Mouse (Mus musculus) forebrain, embryonic 13.5 days (tissue): Measurements from ENCODE around the gene Ifitm5. TPM values are rescaled to one million over a fixed set of nuclear protein-coding genes. Genes with fewer than 3 reads are reported as not detected.

Experiments used
- ATAC-seq: fragments of 200-750 bp; cut with Nextera tagmentation; 2 replicates; pipeline ENCODE4 v1.8.0; 2017
- H3K27ac ChIP-seq: fragments of 300-500 bp; sonication (generic); 2 replicates; pipeline ENCODE4 v1.5.1; 2015; ENCODE audit warnings: inconsistent platforms, mild to moderate bottlenecking, moderate library complexity
- H3K27me3 ChIP-seq: fragments of 300-500 bp; sonication (generic); 2 replicates; pipeline ENCODE4 v1.6.1; 2015; ENCODE audit warnings: mild to moderate bottlenecking, inconsistent platforms
- H3K36me3 ChIP-seq: fragments of 300-500 bp; sonication (generic); 2 replicates; pipeline ENCODE4 v1.6.1; 2015; ENCODE audit warnings: mild to moderate bottlenecking, inconsistent platforms; ENCODE audit not compliant: poor library complexity, severe bottlenecking
- H3K4me1 ChIP-seq: fragments of 300-500 bp; sonication (generic); 2 replicates; pipeline ENCODE4 v1.6.1; 2015; ENCODE audit warnings: inconsistent platforms
- H3K4me2 ChIP-seq: fragments of 300-500 bp; sonication (generic); 2 replicates; pipeline ENCODE4 v1.6.1; 2015; ENCODE audit warnings: inconsistent platforms, mild to moderate bottlenecking, moderate library complexity
- H3K4me3 ChIP-seq: fragments of 300-500 bp; sonication (generic); 2 replicates; pipeline ENCODE4 v1.5.1; 2015; ENCODE audit warnings: mild to moderate bottlenecking, inconsistent platforms
- H3K9ac ChIP-seq: fragments of 300-500 bp; sonication (generic); 2 replicates; pipeline ENCODE4 v1.6.1; 2015; ENCODE audit warnings: mild to moderate bottlenecking, inconsistent platforms
- H3K9me3 ChIP-seq: fragments of 300-500 bp; sonication (generic); replicated peaks from 2 replicates; pipeline ENCODE4 v1.6.1; 2016; ENCODE audit warnings: inconsistent platforms
- WGBS: fragments of 180-500 bp; shearing (Covaris S2); methylation state at CpG from one replicate; pipeline ENCODE4 v1.1.7; 2015; 5-methylcytosine and 5-hydroxymethylcytosine counted together
- polyA plus RNA-seq: library from polyadenylated mRNA; unstranded; fragments of >200 nt; fragmentation: Nextera tagmentation; extraction: Ambion mirVana; gene quantifications from 2 replicates; pipeline ENCODE4 v1.2.1, GENCODE M21; 2015

The Ifitm5 gene
- polyA plus RNA-seq, 1 experiment from 2014 or later: 0.45 TPM

- no peak overlapping the region for H3K4me2 ChIP-seq
- ATAC-seq: no peak
- no peaks in the 10 kb centered on the region for H3K9me3 ChIP-seq
- no peak overlapping the region for H3K4me3 ChIP-seq
- no peaks in the 10 kb centered on the region for H3K27me3 ChIP-seq
- no peak overlapping the region for H3K9ac ChIP-seq
- peaks cover 19% of the 10 kb centered on the region; the same call in 1 of the 2 replicates for H3K36me3 ChIP-seq
- peaks cover 10% of the 10 kb centered on the region for H3K4me1 ChIP-seq
- 89% methylated on average over 8 of the region's 8 CpGs for WGBS
- H3K27ac ChIP-seq: no peak overlapping the region
These were observed 1.9 kb downstream of the Ifitm5 start for GRCm38 (mm10) chr7:140948161-140948560.

GRCm38 (mm10) chr7:140946980-140947379 lies 3.1 kb downstream of the Ifitm5 start:
- Histone ChIP-seq H3K4me3 (no peak overlapping the region), H3K36me3 (peaks cover 19% of the 10 kb centered on the region; the same call in 1 of the 2 replicates), H3K9me3 (no peaks in the 10 kb centered on the region), H3K27me3 (no peaks in the 10 kb centered on the region), H3K27ac (no peak overlapping the region), H3K9ac (no peak overlapping the region), H3K4me2 (no peak overlapping the region), H3K4me1 (peaks cover 15% of the 10 kb centered on the region)
- WGBS: 81% methylated on average over 7 of the region's 7 CpGs
- no peak for ATAC-seq

- Histone ChIP-seq H3K4me3 (no peak overlapping the region), H3K36me3 (peaks cover 19% of the 10 kb centered on the region; the same call in 1 of the 2 replicates), H3K4me1 (peaks cover 20% of the 10 kb centered on the region), H3K27ac (no peak overlapping the region), H3K9ac (no peak overlapping the region), H3K4me2 (no peak overlapping the region), H3K27me3 (no peaks in the 10 kb centered on the region), H3K9me3 (no peaks in the 10 kb centered on the region)
- WGBS: 92% methylated on average over 10 of the region's 10 CpGs
- no peak for ATAC-seq
These were observed 3.8 kb downstream of the Ifitm5 start for GRCm38 (mm10) chr7:140946311-140946710.

DNA sequence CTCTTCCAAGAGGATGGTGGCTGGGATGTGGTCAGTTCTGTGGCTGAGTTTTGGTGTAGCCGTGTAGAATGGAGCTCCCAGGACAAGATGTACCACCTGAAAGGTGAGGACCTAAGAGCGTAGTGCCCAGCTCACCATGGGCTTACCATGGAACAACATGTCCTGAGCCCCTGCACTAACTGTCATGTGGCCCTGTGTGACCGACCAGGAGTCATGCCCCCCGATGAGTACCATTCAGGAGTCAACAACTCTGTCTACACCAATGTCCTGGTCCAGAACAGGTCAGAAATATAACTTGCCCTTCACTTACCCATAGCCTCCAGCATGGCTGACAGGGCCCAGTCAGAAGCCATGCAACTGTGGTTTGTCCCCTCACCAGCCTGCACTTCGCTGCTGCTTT lies 4.8 kb downstream of the Ifitm5 start:
- no peak for ATAC-seq
- Histone ChIP-seq H3K4me2 (no peak overlapping the region), H3K27ac (no peak overlapping the region), H3K4me3 (no peak overlapping the region), H3K36me3 (peaks cover 19% of the 10 kb centered on the region; the same call in 1 of the 2 replicates), H3K27me3 (no peaks in the 10 kb centered on the region), H3K9ac (no peak overlapping the region), H3K4me1 (peaks cover 15% of the 10 kb centered on the region), H3K9me3 (no peaks in the 10 kb centered on the region)
- 91% methylated on average over 5 of the region's 5 CpGs for WGBS

- Histone ChIP-seq H3K27ac (no peak overlapping the region), H3K27me3 (0 out of 2 replicates have a peak, but pooled peaks cover 3% of the 10 kb centered on the region), H3K4me2 (no peak overlapping the region), H3K36me3 (peaks cover 19% of the 10 kb centered on the region; the same call in 1 of the 2 replicates), H3K9ac (no peak overlapping the region), H3K4me1 (peaks cover 22% of the 10 kb centered on the region), H3K9me3 (no peaks in the 10 kb centered on the region), H3K4me3 (no peak overlapping the region)
- ATAC-seq: no peak
- 92% methylated on average over 7 of the region's 7 CpGs for WGBS
These were observed 5.9 kb downstream of the Ifitm5 start for GRCm38 (mm10) chr7:140944236-140944635.

DNA sequence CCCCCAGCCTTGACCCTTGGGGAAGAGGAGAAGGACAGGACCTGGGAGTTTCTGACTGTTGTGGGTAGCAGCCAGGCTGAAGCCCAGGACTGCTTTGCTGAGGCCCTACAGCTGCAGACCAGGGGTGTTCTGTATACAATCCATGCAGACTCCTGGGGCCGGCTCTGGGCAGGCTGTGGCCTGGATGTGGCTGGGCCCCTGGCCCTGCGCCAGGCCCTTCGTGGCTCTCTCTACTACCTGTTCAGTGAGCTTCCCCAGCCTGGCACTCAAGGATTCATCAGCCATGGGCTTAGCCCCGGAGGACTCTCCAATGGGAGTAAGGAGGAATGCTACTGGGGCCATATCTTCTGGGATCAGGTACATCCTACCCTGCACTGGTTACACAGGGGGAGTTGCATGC lies 6.7 kb downstream of the Ifitm5 start:
- WGBS: 98% methylated on average over 4 of the region's 4 CpGs
- no peak for ATAC-seq

DNA sequence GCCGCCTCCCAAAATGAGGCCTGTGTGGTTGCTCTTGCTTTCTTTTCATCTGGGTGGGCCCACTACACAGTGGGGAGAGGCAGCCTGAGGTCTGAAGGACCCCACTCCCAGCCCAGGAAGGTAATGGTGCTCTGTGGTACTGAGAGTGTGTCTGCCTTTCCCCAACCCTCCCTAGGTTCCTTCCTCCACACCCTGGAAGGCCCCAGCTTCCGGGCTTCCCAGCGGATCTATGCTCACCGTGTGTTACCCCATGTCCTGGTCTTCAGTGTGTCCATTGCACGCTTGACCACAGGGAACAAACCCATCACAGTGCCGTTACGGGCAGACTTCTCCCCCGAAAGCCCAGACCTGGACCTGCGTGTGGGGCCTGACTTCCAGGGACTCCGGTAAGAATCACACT lies 7.3 kb downstream of the Ifitm5 start:
- no peaks in the 10 kb centered on the region for H3K9me3 ChIP-seq
- WGBS: 94% methylated on average over 10 of the region's 10 CpGs
- no peak for ATAC-seq

More for the DNA sequence above, 6.7 kb downstream of the Ifitm5 start:
- no peaks in the 10 kb centered on the region for H3K9me3 ChIP-seq
- no peak overlapping the region for H3K9ac ChIP-seq
- H3K27me3 ChIP-seq: 0 out of 2 replicates have a peak, but pooled peaks cover 7% of the 10 kb centered on the region
- peaks cover 13% of the 10 kb centered on the region; the same call in 1 of the 2 replicates for H3K36me3 ChIP-seq
- peaks cover 25% of the 10 kb centered on the region for H3K4me1 ChIP-seq
- no peak overlapping the region for H3K4me2 ChIP-seq
- H3K27ac ChIP-seq: no peak overlapping the region
- no peak overlapping the region for H3K4me3 ChIP-seq

GRCm38 (mm10) chr7:140942341-140942740 lies 7.8 kb downstream of the Ifitm5 start:
- Histone ChIP-seq H3K4me2 (peak overlapping the region; percentile 63), H3K27ac (no peak overlapping the region), H3K9ac (peak overlapping the region; percentile 70), H3K27me3 (0 out of 2 replicates have a peak, but pooled peaks cover 7% of the 10 kb centered on the region), H3K4me3 (peak overlapping the region; percentile 48), H3K36me3 (peaks cover 13% of the 10 kb centered on the region; the same call in 1 of the 2 replicates), H3K9me3 (no peaks in the 10 kb centered on the region), H3K4me1 (peaks cover 25% of the 10 kb centered on the region)
- peak; percentile 12; the same call in 1 of the 2 replicates for ATAC-seq
- WGBS: 64% methylated on average over 9 of the region's 9 CpGs

More for the DNA sequence above, 7.3 kb downstream of the Ifitm5 start:
- Histone ChIP-seq H3K4me3 (no peak overlapping the region), H3K9ac (no peak overlapping the region), H3K27me3 (0 out of 2 replicates have a peak, but pooled peaks cover 7% of the 10 kb centered on the region), H3K4me2 (no peak overlapping the region), H3K27ac (no peak overlapping the region), H3K36me3 (peaks cover 13% of the 10 kb centered on the region; the same call in 1 of the 2 replicates), H3K4me1 (peaks cover 25% of the 10 kb centered on the region)

DNA sequence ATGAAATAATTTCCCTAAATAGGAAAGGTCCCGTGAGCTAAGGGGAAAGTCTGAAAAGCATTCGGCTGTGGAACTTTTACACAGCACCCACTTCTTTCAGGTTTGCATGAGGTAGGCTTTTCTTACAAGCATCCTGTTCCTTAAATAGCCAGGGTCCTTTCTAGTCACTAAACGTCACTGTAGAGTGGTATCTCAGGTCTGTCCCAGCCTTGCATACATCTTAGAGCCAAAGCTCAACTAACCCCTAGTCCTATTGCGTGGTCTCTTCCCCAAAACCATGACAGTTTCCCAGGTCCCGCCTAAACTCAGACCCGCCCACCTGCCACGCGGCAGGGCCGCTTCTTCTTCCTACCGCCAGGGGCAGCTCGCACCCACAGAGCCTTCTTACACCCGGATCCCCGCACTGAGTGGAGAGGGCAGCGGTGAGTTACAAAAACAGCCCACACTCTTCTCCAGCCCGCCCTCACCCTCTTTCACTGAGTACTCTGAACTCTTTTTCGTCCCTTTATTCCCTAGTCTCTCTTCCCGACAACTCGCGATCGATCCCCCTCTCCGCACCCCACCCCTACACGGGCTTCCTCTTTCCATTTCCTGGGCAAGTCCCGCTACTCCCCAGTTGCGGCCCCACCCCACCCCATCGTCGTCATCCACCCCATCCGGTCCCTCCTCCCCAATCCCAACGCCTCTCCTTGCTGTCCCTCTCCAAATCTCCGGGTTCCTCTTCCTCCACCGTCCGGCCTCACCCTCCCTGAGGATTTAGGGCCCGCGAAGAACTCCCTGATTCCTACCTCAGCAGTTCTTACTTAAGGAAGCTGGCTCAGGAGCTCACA lies 8.7 kb downstream of the Ifitm5 start, which contains the start of gene Pgghg:
Pgghg (plus strand) TSS at position 170 of the 830 bp plus-strand sequence.
- no peaks in the 10 kb centered on the region for H3K9me3 ChIP-seq
- H3K4me3 ChIP-seq: peak within 1 kb of the TSS; percentile 48
- peak; percentile 96 for ATAC-seq
- peaks cover 10% of the 10 kb centered on the region; the same call in 1 of the 2 replicates for H3K27me3 ChIP-seq
- 4% methylated on average over 33 of the region's 33 CpGs for WGBS
- H3K27ac ChIP-seq: no peak within 1 kb of the TSS
- peak within 1 kb of the TSS; percentile 63 for H3K4me2 ChIP-seq
- peak within 1 kb of the TSS; percentile 70 for H3K9ac ChIP-seq
- H3K4me1 ChIP-seq: peaks cover 25% of the 10 kb centered on the region
- H3K36me3 ChIP-seq: peaks cover 11% of the 10 kb centered on the region; the same call in 1 of the 2 replicates

DNA sequence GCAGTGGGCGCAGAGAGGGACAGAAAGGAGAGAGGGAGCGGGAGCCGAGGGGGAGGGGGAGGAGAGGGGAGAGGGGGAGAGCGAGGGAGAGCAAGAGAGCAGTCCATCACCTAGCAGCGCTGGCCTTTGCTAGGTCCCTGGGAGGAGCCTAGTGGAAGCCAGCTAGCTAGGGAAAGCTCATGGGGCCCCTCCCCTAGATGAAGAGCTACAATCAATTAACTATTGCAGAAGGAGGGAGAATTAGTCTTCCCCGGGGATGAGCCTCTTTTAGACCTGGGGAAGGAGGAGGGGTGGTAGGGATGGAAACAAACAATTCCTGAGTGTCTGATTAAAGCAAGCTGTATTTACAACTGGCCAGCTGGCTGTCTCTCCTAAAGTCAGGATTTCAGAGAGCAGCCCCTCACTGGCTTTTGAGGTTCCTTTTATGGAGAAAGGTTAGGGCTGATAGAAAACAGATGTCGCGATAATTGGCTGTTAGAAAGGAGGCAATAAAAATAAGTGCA lies 10.4 kb downstream of the Ifitm5 start:
- WGBS: 16% methylated on average over 7 of the region's 8 CpGs

GRCm38 (mm10) chr7:140938896-140939295 lies 11.2 kb downstream of the Ifitm5 start:
- no peak overlapping the region for H3K4me3 ChIP-seq
- H3K4me1 ChIP-seq: peaks cover 25% of the 10 kb centered on the region
- peaks cover 10% of the 10 kb centered on the region; the same call in 1 of the 2 replicates for H3K27me3 ChIP-seq
- 21% methylated on average over 2 of the region's 2 CpGs for WGBS
- no peaks in the 10 kb centered on the region for H3K9me3 ChIP-seq
- no peak for ATAC-seq
- no peak overlapping the region for H3K27ac ChIP-seq
- no peak overlapping the region for H3K4me2 ChIP-seq
- H3K9ac ChIP-seq: no peak overlapping the region
- no peaks in the 10 kb centered on the region for H3K36me3 ChIP-seq

More for the DNA sequence above, 10.4 kb downstream of the Ifitm5 start:
- ATAC-seq: no peak
- Histone ChIP-seq H3K4me1 (peaks cover 25% of the 10 kb centered on the region), H3K27ac (no peak overlapping the region), H3K27me3 (peaks cover 10% of the 10 kb centered on the region; the same call in 1 of the 2 replicates), H3K4me2 (no peak overlapping the region), H3K36me3 (no peaks in the 10 kb centered on the region), H3K9ac (no peak overlapping the region), H3K4me3 (no peak overlapping the region), H3K9me3 (no peaks in the 10 kb centered on the region)

- no peak overlapping the region for H3K4me2 ChIP-seq
- H3K4me3 ChIP-seq: no peak overlapping the region
- no peak overlapping the region for H3K27ac ChIP-seq
- no peak for ATAC-seq
- H3K36me3 ChIP-seq: no peaks in the 10 kb centered on the region
- no peak overlapping the region for H3K9ac ChIP-seq
- no peaks in the 10 kb centered on the region for H3K9me3 ChIP-seq
- WGBS: 46% methylated on average over 3 of the region's 3 CpGs
- peaks cover 25% of the 10 kb centered on the region for H3K4me1 ChIP-seq
- H3K27me3 ChIP-seq: peaks cover 10% of the 10 kb centered on the region; the same call in 1 of the 2 replicates
These were observed 11.7 kb downstream of the Ifitm5 start for GRCm38 (mm10) chr7:140938436-140938835.
